Mouse (Mus musculus) kidney, adult 2 months (tissue): ENCODE measurements around the gene Saysd1.

Experiments
- CTCF ChIP-seq: fragments of 200-500 bp; conservative IDR thresholded peaks from 2 replicates; pipeline ENCODE4 v1.5.1; 2011; ENCODE audit warnings: low read depth, mild to moderate bottlenecking, control low read depth, low read length, moderate library complexity, mixed read lengths; ENCODE audit not compliant: insufficient read depth, insufficient read length
- POLR2A ChIP-seq: fragments of 200-500 bp; IDR thresholded peaks from one replicate; pipeline ENCODE4 v1.6.1; 2011; ENCODE audit warnings: low read depth, low read length, control low read depth

DNA sequence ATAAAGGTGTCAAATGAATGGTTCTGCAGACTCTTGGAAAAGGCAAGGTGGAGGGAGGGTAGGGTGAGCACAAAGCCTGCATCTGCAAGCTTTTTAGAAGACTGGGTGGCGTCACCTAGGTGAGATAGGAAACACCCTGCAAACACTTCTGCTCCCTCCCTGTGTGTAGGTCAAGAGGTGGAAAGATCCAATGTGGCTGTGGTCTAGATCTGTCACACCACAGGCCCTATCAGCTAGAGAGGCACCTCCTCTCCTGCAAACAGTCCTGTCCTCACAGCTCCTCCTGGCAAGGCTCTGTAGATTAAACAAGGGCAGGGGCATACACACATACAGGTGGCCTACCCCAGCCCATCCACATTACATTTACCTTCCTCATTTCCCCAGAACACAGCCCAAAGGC lies 30.1 kb upstream of the Saysd1 start:
- TF ChIP-seq CTCF (no peak), POLR2A (no peak)
